ENCODE assay signal across 8 mouse cellular contexts in genomic region chr13:55923505-55924136, GRCm38 (mm10).
A peak's percentile ranks its signal among the peaks of the same experiment; 100 is the strongest.
DNase-seq lines count a peak whose midpoint lies in the region; ATAC-seq and TF ChIP-seq lines count a peak whose summit lies in the region.

No protein-coding gene starts in this region.

- H3K36me3 ChIP-seq in midbrain, embryonic 11.5 days (ENCODE audit: control insufficient read depth, insufficient read depth, low read length), result no peaks in the 10 kb centered on the region
- no peaks in the 10 kb centered on the region for H3K36me3 ChIP-seq in midbrain, postnatal 0 days (ENCODE audit: insufficient read depth, low read length)
- no peaks in the 10 kb centered on the region for H3K36me3 ChIP-seq in small intestine, adult 2 months (ENCODE audit: control insufficient read depth, insufficient read depth, low read length)

- no peaks in the 10 kb centered on the region for H3K27me3 ChIP-seq in midbrain, embryonic 11.5 days (ENCODE audit: control insufficient read depth, insufficient read depth, low read length)
- peaks cover 10% of the 10 kb centered on the region; the same call in 1 of the 2 replicates for H3K27me3 ChIP-seq in midbrain, postnatal 0 days (ENCODE audit: insufficient read depth, low read length)
- no peaks in the 10 kb centered on the region for H3K27me3 ChIP-seq in small intestine, adult 2 months (ENCODE audit: control insufficient read depth, insufficient read depth, low read length)

- no peak for TF ChIP-seq CTCF in midbrain, postnatal 0 days (IDR thresholded peaks at IDR 0.05)
- TF ChIP-seq CTCF in small intestine, adult 2 months (IDR thresholded peaks at IDR 0.05; ENCODE audit: extremely low read depth, insufficient read length, insufficient replicate concordance, low read depth, low read length), result no peak

- no peak for ATAC-seq in midbrain, embryonic 11.5 days (ENCODE audit: low FRiP score)
- ATAC-seq in midbrain, postnatal 0 days (ENCODE audit: low FRiP score), result no peak

- no peaks in the 10 kb centered on the region for H3K4me1 ChIP-seq in midbrain, embryonic 11.5 days (ENCODE audit: control insufficient read depth, insufficient read depth, low read length)
- no peaks in the 10 kb centered on the region for H3K4me1 ChIP-seq in midbrain, postnatal 0 days (ENCODE audit: insufficient read depth, low read length)
- H3K4me1 ChIP-seq in small intestine, adult 2 months (ENCODE audit: control insufficient read depth, insufficient read depth, insufficient read length, low read length), result no peaks in the 10 kb centered on the region

- H3K4me3 ChIP-seq in midbrain, embryonic 11.5 days (ENCODE audit: low read depth, low read length), result no peak overlapping the region
- H3K4me3 ChIP-seq in midbrain, postnatal 0 days (ENCODE audit: low read depth, low read length), result no peak overlapping the region
- 0 out of 2 replicates have a peak overlapping the region, but pooled peaks have one; percentile 11 for H3K4me3 ChIP-seq in small intestine, adult 2 months (ENCODE audit: low read depth, low read length)

- no peaks in the 10 kb centered on the region for H3K9me3 ChIP-seq in midbrain, embryonic 11.5 days (ENCODE audit: control insufficient read depth, low read length)
- H3K9me3 ChIP-seq in midbrain, postnatal 0 days (ENCODE audit: low read length), result no peaks in the 10 kb centered on the region

- H3K27ac ChIP-seq in midbrain, embryonic 11.5 days (ENCODE audit: low read depth, low read length), result no peak overlapping the region
- no peak overlapping the region for H3K27ac ChIP-seq in midbrain, postnatal 0 days (ENCODE audit: low read depth, low read length)
- H3K27ac ChIP-seq in small intestine, adult 2 months (ENCODE audit: insufficient read depth, low read depth, low read length), result no peak overlapping the region

- TF ChIP-seq POLR2A in small intestine, adult 2 months (IDR thresholded peaks at IDR 0.05; ENCODE audit: low read depth, low read length), result no peak

- DNase-seq in midbrain, embryonic 11.5 days (ENCODE audit: low spot score, missing footprints), result no peak
- no peak for DNase-seq in midbrain, postnatal 0 days (ENCODE audit: low spot score)
- peak; percentile 46 for DNase-seq in forelimb bud, embryonic 11.5 days (ENCODE audit: low read depth, low spot score)
- DNase-seq in kidney, postnatal 4 days, result peak; percentile 49 to 67
- no peak for DNase-seq in spleen, postnatal 14 days (ENCODE audit: low spot score in 2 of 2)
- DNase-seq in right cerebral cortex, postnatal 25 days, result no peak
- no peak for DNase-seq in cerebellum, postnatal 14 days

- peak overlapping the region; percentile 11; the same call in 1 of the 2 replicates for H3K4me2 ChIP-seq in midbrain, embryonic 11.5 days
- no peak overlapping the region for H3K4me2 ChIP-seq in midbrain, postnatal 0 days (ENCODE audit: low read depth, low read length, poor library complexity, severe bottlenecking)

- no peak overlapping the region for H3K9ac ChIP-seq in midbrain, embryonic 11.5 days (ENCODE audit: low read length)
- H3K9ac ChIP-seq in midbrain, postnatal 0 days (replicated peaks; ENCODE audit: low read length, poor library complexity, severe bottlenecking), result no peak overlapping the region

- 12% methylated on average over 7 of the region's 7 CpGs for WGBS in midbrain, embryonic 11.5 days
- WGBS in midbrain, postnatal 0 days, result 26% methylated on average over 7 of the region's 7 CpGs
- WGBS in small intestine, adult 2 months, result 8% methylated on average over 7 of the region's 7 CpGs

Comparison
In these comparisons a context has a peak if more than half of its experiments do, and no peak if none do; other contexts are left out.
1. DNase-seq: peak in forelimb bud, embryonic 11.5 days (single experiment) and kidney, postnatal 4 days (2 of 2); none in midbrain, embryonic 11.5 days (single experiment), midbrain, postnatal 0 days (single experiment), spleen, postnatal 14 days (0 of 2), right cerebral cortex, postnatal 25 days (single experiment) and cerebellum, postnatal 14 days (0 of 2).